Mouse (Mus musculus): ENCODE measurements around the gene Mvk. TPM values are rescaled to one million over a fixed set of nuclear protein-coding genes. Genes with fewer than 3 reads are reported as not detected.

Gene Mvk
- polyA plus RNA-seq, 1 experiment = 13.0 TPM

- no peak for TF ChIP-seq POLR2A (IDR thresholded peaks at IDR 0.05; ENCODE audit: low read depth, low read length)
- no peak for TF ChIP-seq CTCF (IDR thresholded peaks at IDR 0.05; ENCODE audit: extremely low read depth, insufficient read depth, insufficient read length, insufficient replicate concordance)
- Histone ChIP-seq H3K27ac (ENCODE audit: insufficient read depth, low read length) (peak overlapping the region; percentile 56), H3K27me3 (ENCODE audit: control insufficient read depth, insufficient read depth, low read length) (no peaks in the 10 kb centered on the region), H3K4me1 (ENCODE audit: control insufficient read depth, insufficient read depth, insufficient read length) (peaks cover 2% of the 10 kb centered on the region; the same call in 1 of the 2 replicates), H3K4me3 (ENCODE audit: extremely low read depth, insufficient read depth, insufficient read length) (no peak overlapping the region), H3K36me3 (ENCODE audit: control insufficient read depth, insufficient read depth, low read length) (no peaks in the 10 kb centered on the region)
- no peak for DNase-seq (ENCODE audit: low read depth in 1 of 2, low spot score in 2 of 2)
- 33% methylated on average over 6 of the region's 6 CpGs for WGBS
Measured at GRCm38 (mm10) chr5:114504826-114505225, 60.8 kb downstream of the Mvk start.

- Histone ChIP-seq H3K4me3 (ENCODE audit: extremely low read depth, insufficient read depth, insufficient read length) (no peak overlapping the region), H3K4me1 (ENCODE audit: control insufficient read depth, insufficient read depth, insufficient read length) (peaks cover 2% of the 10 kb centered on the region; the same call in 1 of the 2 replicates), H3K27me3 (ENCODE audit: control insufficient read depth, insufficient read depth, low read length) (no peaks in the 10 kb centered on the region), H3K27ac (ENCODE audit: insufficient read depth, low read length) (peak overlapping the region; percentile 63), H3K36me3 (ENCODE audit: control insufficient read depth, insufficient read depth, low read length) (no peaks in the 10 kb centered on the region)
- DNase-seq (ENCODE audit: low read depth in 1 of 2, low spot score in 2 of 2) = peak in 1 of 2 experiments; percentile 22
- 25% methylated on average over 14 of the region's 14 CpGs for WGBS
- TF ChIP-seq POLR2A (IDR thresholded peaks at IDR 0.05; ENCODE audit: low read depth, low read length) = no peak
- TF ChIP-seq CTCF (IDR thresholded peaks at IDR 0.05; ENCODE audit: extremely low read depth, insufficient read depth, insufficient read length, insufficient replicate concordance) = no peak
Measured at GRCm38 (mm10) chr5:114505260-114506085, 61.4 kb downstream of the Mvk start.

DNA sequence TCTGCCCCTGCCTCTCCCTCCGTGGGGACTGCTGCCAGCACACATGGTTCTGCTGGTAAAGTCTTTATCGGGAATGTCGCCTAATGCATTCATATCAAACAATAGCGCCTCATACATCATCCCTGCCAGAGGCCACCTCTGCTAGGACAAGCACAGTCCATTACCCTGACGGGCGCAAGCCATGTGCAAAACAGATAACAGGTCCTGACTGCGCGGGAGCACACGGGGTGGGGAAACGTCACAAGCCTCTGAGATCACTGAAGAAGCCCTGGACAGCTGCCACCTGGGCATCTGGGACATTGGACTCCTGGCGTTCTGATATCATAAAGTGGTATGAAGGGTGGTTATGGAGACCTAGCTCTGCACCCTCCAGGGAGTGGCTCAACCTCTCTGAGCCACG lies 63.3 kb downstream of the Mvk start:
- Histone ChIP-seq H3K4me1 (ENCODE audit: control insufficient read depth, insufficient read depth, insufficient read length) (peaks cover 2% of the 10 kb centered on the region; the same call in 1 of the 2 replicates), H3K27me3 (ENCODE audit: control insufficient read depth, insufficient read depth, low read length) (no peaks in the 10 kb centered on the region), H3K4me3 (ENCODE audit: extremely low read depth, insufficient read depth, insufficient read length) (no peak overlapping the region), H3K36me3 (ENCODE audit: control insufficient read depth, insufficient read depth, low read length) (no peaks in the 10 kb centered on the region), H3K27ac (ENCODE audit: insufficient read depth, low read length) (no peak overlapping the region)
- no peak for DNase-seq (ENCODE audit: low read depth in 1 of 2, low spot score in 2 of 2)
- WGBS = 78% methylated on average over 12 of the region's 12 CpGs
- TF ChIP-seq CTCF (IDR thresholded peaks at IDR 0.05; ENCODE audit: extremely low read depth, insufficient read depth, insufficient read length, insufficient replicate concordance) (no peak), POLR2A (IDR thresholded peaks at IDR 0.05; ENCODE audit: low read depth, low read length) (no peak)

DNA sequence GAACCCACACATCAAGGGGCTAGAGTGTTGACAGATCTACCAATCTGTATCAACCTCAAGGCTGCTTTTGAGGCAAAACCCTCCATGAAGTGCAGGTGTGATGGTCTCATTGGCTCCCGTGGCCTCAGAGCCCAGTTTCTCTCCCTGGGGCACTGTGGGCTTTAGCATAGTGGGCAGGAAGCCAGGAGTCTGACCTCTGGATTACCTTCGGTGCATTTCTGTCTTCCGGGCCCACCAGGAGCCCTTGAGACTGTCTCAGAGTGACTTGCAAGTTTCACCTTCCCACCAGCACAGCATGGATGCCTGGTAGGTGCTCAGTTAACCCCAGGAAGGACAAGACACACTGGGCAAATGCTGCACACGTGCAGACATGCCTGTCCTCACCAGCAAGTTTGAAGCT lies 63.9 kb downstream of the Mvk start:
- peaks cover 2% of the 10 kb centered on the region; the same call in 1 of the 2 replicates for H3K4me1 ChIP-seq (ENCODE audit: control insufficient read depth, insufficient read depth, insufficient read length)
- TF ChIP-seq POLR2A (IDR thresholded peaks at IDR 0.05; ENCODE audit: low read depth, low read length) = no peak
- no peak for TF ChIP-seq CTCF (IDR thresholded peaks at IDR 0.05; ENCODE audit: extremely low read depth, insufficient read depth, insufficient read length, insufficient replicate concordance)
- DNase-seq (ENCODE audit: low read depth in 1 of 2, low spot score in 2 of 2) = no peak

DNA sequence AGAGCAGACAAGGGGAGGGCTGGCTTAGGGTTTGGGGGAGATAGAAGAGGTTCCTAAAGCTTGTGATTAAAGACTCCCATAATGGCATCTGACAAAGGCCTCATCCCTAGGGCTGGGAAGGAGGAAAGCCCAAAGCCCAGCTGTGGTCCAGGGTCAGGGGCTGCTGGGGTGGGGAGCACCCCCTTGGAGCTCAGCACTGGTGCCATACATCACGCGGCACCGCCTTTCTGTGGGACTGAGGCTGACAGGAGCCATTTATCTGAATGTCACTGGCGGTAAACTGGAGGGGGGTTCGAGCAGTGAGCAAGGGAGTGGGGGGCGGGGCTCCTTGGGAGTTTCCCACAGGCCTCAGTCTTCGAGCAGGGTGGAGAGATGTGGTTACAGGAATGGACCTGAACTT lies 65.4 kb downstream of the Mvk start:
- DNase-seq (ENCODE audit: low read depth in 1 of 2, low spot score in 2 of 2) = no peak
- no peak for TF ChIP-seq CTCF (IDR thresholded peaks at IDR 0.05; ENCODE audit: extremely low read depth, insufficient read depth, insufficient read length, insufficient replicate concordance)
- TF ChIP-seq POLR2A (IDR thresholded peaks at IDR 0.05; ENCODE audit: low read depth, low read length) = no peak
- WGBS = 79% methylated on average over 7 of the region's 7 CpGs
- H3K4me1 ChIP-seq (ENCODE audit: control insufficient read depth, insufficient read depth, insufficient read length) = peaks cover 2% of the 10 kb centered on the region; the same call in 1 of the 2 replicates
- no peaks in the 10 kb centered on the region for H3K27me3 ChIP-seq (ENCODE audit: control insufficient read depth, insufficient read depth, low read length)
- no peak overlapping the region for H3K4me3 ChIP-seq (ENCODE audit: extremely low read depth, insufficient read depth, insufficient read length)
- no peaks in the 10 kb centered on the region for H3K36me3 ChIP-seq (ENCODE audit: control insufficient read depth, insufficient read depth, low read length)
- H3K27ac ChIP-seq (ENCODE audit: insufficient read depth, low read length) = no peak overlapping the region

More for the DNA sequence above, 63.9 kb downstream of the Mvk start:
- H3K36me3 ChIP-seq (ENCODE audit: control insufficient read depth, insufficient read depth, low read length) = no peaks in the 10 kb centered on the region
- H3K27me3 ChIP-seq (ENCODE audit: control insufficient read depth, insufficient read depth, low read length) = no peaks in the 10 kb centered on the region
- no peak overlapping the region for H3K27ac ChIP-seq (ENCODE audit: insufficient read depth, low read length)
- no peak overlapping the region for H3K4me3 ChIP-seq (ENCODE audit: extremely low read depth, insufficient read depth, insufficient read length)
- 29% methylated on average over 4 of the region's 4 CpGs for WGBS

Other genes with a start within 250 kb of the Mvk start
- gene Foxn4, start 170.5 kb upstream of the Mvk start, polyA plus RNA-seq (2012; rRNA removed) = not detected in 2 replicates
- gene Myo1h, start 155.1 kb upstream of the Mvk start, polyA plus RNA-seq (2012; rRNA removed) = 1.2 and 1.7 TPM in 2 replicates
- 64.4 and 76.5 TPM in 2 replicates for gene Kctd10, start 63.8 kb upstream of the Mvk start, polyA plus RNA-seq (2012; rRNA removed)
- 44.4 and 53.1 TPM in 2 replicates for gene Ube3b, start 63.7 kb upstream of the Mvk start, polyA plus RNA-seq (2012; rRNA removed)
- gene Mmab, start 209 bp upstream of the Mvk start, polyA plus RNA-seq (2012; rRNA removed) = 8.0 and 8.6 TPM in 2 replicates
- 2.8 and 4.6 TPM in 2 replicates for gene Fam222a, start 123.7 kb downstream of the Mvk start, polyA plus RNA-seq (2012; rRNA removed)
- gene Trpv4, start 214.2 kb downstream of the Mvk start, polyA plus RNA-seq (2012; rRNA removed) = 4.2 and 5.3 TPM in 2 replicates
- gene Gltp, start 246.7 kb downstream of the Mvk start, polyA plus RNA-seq (2012; rRNA removed) = 134 and 163 TPM in 2 replicates